Mouse (Mus musculus) E14TG2a.4 (cell line): ENCODE measurements around the gene Cd84.

Source experiments
- H3K27me3 ChIP-seq: 2 replicates; pipeline ENCODE4 v1.6.1; 2014; ENCODE audit warnings: low read length, control low read depth; ENCODE audit not compliant: insufficient read depth
- H3K36me3 ChIP-seq: 2 replicates; pipeline ENCODE4 v1.6.1; 2014; ENCODE audit warnings: low read length, control low read depth; ENCODE audit not compliant: insufficient read depth
- H3K4me1 ChIP-seq: replicated peaks from 2 replicates; pipeline ENCODE4 v1.6.1; 2014; ENCODE audit warnings: low read depth, low read length, control low read depth
- H3K4me3 ChIP-seq: replicated peaks from 2 replicates; pipeline ENCODE4 v1.5.1; 2014; ENCODE audit warnings: mild to moderate bottlenecking, low read length
- H3K9me3 ChIP-seq: 2 replicates; pipeline ENCODE4 v1.6.1; 2014; ENCODE audit warnings: low read length, control low read depth
- CTCF ChIP-seq: conservative IDR thresholded peaks from 2 replicates; pipeline ENCODE4 v1.5.1; 2014; ENCODE audit warnings: low read length
- NANOG ChIP-seq: IDR thresholded peaks from 2 replicates; pipeline ENCODE4 v1.6.1; 2014; ENCODE audit warnings: borderline replicate concordance, low read length, mixed read lengths
- POU5F1 ChIP-seq: IDR thresholded peaks from 2 replicates; pipeline ENCODE4 v1.6.1; 2014; ENCODE audit warnings: low read length, borderline replicate concordance

Gene Cd84

DNA sequence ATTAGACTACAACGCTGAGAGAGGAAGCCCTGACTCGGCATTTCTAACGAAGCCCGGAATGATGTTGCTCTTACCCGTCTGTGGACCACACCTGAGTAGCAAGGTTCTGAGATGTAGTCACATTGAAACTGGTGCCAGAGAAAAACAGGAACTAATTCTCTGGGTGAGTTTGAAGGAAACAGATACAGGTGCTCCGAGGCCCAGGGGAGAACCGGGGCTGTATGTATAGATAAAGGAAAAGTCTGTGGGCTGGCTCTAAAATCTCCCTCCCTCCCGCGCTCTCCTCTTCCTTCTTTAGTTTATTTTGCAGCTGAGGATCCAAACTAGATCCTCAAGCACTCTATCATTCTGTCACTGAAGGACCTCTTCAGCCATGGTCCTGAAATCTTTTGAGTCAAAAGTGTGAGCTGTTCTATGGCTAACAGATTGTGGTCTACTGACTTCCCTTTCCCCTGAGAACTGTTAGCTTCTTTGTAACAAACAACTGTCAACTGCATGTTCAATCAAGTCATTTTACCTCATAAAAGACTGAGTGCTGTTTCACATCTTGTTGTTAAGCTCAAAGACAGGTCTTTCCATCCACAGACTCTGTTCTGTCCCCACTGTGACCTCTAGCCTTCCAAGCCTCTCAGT lies 81.6 kb downstream of the Cd84 start:
- Histone ChIP-seq H3K36me3 (no peaks in the 10 kb centered on the region), H3K4me1 (no peaks in the 10 kb centered on the region), H3K4me3 (no peak overlapping the region), H3K9me3 (no peaks in the 10 kb centered on the region), H3K27me3 (no peaks in the 10 kb centered on the region)
- TF ChIP-seq NANOG (no peak), CTCF (no peak), POU5F1 (no peak)

DNA sequence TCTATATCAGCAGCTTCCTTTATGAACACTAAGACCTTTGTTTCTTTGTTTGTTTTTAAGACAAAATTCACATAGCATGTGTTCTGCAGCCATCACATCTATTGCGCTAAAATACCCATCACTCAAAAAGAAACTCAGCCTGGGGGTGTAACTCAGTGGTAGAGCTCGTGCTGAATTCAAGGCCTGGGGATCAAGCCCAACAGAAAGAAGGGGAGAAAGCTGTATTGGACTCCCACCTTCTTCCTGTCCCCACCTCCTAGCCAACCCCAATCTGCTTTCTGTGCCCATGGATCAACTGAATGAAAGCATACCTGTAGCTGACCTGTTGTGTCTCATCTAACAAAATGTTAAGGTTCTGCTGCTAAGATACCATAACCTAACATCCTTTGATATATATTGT lies 82.1 kb downstream of the Cd84 start:
- Histone ChIP-seq H3K4me1 (no peaks in the 10 kb centered on the region), H3K27me3 (no peaks in the 10 kb centered on the region), H3K9me3 (no peaks in the 10 kb centered on the region), H3K4me3 (no peak overlapping the region), H3K36me3 (no peaks in the 10 kb centered on the region)
- TF ChIP-seq POU5F1 = no peak
- no peak for TF ChIP-seq NANOG
- TF ChIP-seq CTCF = no peak

DNA sequence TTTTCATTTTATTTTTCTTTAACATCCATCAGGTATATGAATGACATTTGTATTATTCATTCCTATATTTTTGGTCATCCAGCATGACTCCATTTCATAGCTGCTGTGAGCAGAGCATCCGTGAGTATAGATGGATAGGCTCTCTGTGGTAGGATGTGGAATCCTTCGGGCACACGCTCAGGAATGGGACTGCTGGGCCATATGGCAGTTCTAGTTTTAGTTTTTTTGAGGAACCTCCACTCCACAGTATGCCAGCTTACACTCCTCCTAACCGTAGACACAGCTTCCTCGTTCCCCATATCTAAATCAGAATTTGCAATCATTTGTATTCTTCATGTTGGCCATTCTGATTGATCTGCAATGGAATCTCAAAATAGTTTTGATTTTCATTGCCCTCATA lies 83.3 kb downstream of the Cd84 start:
- Histone ChIP-seq H3K36me3 (no peaks in the 10 kb centered on the region), H3K4me1 (no peaks in the 10 kb centered on the region), H3K27me3 (no peaks in the 10 kb centered on the region), H3K4me3 (no peak overlapping the region), H3K9me3 (no peaks in the 10 kb centered on the region)
- TF ChIP-seq NANOG (no peak), CTCF (no peak), POU5F1 (no peak)

DNA sequence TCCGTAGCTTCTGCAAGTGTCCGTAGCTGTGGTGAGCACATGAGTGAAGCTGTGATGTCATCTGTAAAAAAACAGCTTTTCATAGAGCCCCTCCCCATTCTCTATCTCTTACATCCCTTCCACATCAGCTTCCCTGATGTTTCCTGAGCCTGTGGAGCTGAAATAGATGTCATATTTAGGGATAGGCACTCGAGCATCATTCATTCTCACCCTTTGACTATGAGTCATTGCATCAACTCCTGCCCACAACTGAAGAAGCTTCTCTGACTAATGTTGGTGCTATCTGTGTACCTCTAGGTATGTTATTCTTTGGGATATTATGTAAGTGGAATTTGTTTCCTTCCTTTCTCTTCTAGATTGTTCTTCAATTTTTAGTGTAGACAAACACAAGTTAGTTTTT lies 85.4 kb downstream of the Cd84 start:
- Histone ChIP-seq H3K9me3 (no peaks in the 10 kb centered on the region), H3K4me3 (no peak overlapping the region), H3K4me1 (no peaks in the 10 kb centered on the region), H3K36me3 (no peaks in the 10 kb centered on the region), H3K27me3 (no peaks in the 10 kb centered on the region)
- TF ChIP-seq CTCF (no peak), POU5F1 (no peak), NANOG (no peak)

DNA sequence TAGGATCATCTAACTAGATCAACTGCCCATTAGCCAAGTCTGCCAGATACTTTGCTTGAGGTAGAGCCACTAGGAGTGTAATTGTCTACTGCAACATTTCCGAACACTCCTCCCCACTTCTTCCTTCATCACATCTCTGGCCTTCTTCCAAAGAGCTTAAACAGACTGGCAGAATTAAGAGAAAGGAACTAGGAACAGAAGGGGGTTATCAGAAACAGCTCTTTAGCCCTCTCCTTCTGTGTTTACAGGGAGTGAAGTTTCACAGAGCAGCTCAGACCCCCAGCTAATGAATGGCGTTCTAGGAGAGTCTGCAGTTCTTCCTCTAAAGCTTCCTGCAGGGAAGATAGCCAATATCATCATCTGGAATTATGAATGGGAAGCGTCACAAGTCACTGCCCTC lies 94.4 kb downstream of the Cd84 start:
- H3K36me3 ChIP-seq = no peaks in the 10 kb centered on the region
- H3K9me3 ChIP-seq = peaks cover 17% of the 10 kb centered on the region
- no peaks in the 10 kb centered on the region for H3K4me1 ChIP-seq
- no peaks in the 10 kb centered on the region for H3K27me3 ChIP-seq
- TF ChIP-seq NANOG (no peak), POU5F1 (no peak), CTCF (no peak)
- H3K4me3 ChIP-seq = no peak overlapping the region

DNA sequence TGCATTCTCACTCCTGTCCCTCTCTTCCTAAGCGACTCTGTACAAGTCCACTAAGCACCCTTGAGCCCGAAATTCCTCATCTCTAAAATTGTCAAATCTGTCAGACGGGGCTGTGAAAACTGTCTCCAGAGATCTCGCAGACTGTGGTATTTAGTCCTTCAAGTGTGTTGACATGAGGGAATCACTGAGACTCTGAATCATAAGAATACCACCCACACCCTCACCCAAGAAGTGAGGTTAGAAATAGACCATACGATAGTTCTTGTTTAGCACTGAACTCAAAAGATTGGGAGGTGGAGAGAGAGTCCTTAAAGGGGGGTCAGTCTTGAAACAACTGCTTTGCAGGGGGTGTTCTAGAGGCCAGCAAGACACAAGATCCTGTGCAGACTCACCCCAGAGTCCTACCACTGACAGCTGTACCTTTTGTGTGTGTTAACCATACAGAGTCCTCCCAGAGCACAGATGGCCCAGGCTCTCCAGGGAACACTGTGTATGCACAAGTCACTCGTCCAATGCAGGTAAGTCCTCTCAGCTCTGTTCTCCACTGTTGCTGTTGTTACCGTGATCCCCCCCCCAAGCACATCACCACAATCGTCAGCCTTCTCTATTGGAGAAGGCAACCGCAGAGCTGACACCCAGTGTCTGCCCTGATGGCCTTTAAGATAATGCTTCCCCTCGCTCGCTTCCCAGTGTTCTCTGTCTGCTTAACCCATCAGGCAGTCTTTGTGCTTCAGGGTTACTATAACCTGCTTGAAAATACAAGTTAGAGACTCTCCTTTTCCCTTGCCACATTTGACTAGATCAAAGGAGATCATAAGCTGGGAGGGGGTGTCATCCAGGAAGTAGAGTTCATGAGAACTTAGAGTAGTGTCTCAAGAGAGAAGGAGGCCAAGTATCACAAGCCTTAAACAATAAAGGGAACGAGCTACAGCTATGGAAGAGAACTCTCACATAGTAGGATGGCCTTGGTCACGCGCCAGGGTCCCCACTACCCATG lies 99.8 kb downstream of the Cd84 start:
- TF ChIP-seq POU5F1 = no peak
- TF ChIP-seq NANOG = no peak
- TF ChIP-seq CTCF = no peak
- no peak overlapping the region for H3K4me3 ChIP-seq
- H3K4me1 ChIP-seq = peaks cover 6% of the 10 kb centered on the region; the same call in 1 of the 2 replicates
- no peaks in the 10 kb centered on the region for H3K36me3 ChIP-seq
- peaks cover 17% of the 10 kb centered on the region for H3K9me3 ChIP-seq
- no peaks in the 10 kb centered on the region for H3K27me3 ChIP-seq
